Mouse (Mus musculus) adrenal gland, adult (tissue): ENCODE data around the gene Cd3g.

Experiments
- DNase-seq, 2 experiments: peaks; one replicate each; pipeline ENCODE4 v3.0.0; 2022 to 2023; ENCODE audit warnings: low spot score in 1 of 2; ENCODE audit not compliant: inconsistent age in 2 of 2

Cd3g gene

DNA sequence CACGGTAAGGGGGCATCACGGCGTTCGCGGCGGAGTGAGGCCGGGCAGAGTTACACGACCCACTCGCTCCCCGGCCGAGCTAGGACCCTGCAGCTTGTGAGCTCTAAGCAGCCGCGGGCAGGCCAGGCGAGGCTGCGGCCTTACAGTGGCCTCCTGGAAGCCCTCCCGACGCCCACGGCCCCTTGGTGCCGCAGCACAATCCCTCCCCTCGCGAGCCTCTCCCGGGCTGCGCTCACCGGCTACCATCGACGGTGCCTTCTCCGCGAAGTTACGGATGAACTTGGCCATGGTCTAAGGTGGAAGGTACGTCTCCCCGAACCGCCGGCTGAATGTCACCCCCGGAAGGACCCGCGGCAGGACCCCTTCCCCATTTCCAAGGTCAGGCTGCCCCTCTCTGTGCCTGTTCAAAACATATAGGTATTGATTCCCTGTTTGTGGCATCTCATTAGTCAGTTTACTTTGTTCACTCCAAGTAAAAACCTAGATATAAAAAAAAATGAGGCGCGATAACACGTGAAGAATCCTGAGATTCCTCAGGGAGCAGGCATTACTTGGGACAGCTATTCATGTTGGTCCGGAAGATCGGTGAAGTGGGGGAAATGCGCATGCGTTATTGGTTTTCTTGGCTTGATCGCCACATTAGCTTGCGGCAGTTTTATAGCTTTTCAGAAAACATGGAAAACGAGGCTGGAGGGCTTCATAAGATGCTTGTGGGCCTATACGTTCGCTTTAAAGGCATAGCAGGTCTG is 59.7 kb downstream of the Cd3g start, which contains the start of gene Atp5l:
Gene Atp5l (minus strand): TSS at position 369 of the 749 bp plus-strand sequence.
- peak; percentile 89 to 98 for DNase-seq

DNA sequence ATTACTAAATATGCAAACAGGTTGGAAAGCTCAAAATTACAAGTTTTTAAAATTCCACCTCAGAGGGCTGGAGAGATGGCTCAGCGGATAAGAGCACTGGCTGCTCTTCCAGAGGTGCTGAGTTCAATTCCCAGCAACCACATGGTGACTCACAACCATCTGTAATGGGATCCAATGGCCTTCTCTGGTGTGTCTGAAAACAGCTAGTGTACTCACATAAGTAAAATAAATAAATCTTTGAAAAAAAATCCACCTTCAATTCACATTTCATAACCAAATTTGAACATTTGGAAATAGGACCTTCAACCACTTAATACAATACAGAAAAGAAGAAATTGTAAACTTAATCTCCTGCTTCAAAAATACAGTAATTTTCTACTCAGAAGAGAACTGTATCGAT is 60.6 kb downstream of the Cd3g start:
- DNase-seq: no peak
